Mouse (Mus musculus) megakaryocyte, adult 5-6 weeks (primary cell): ENCODE data around the gene Izumo1r. TPM values are rescaled to one million over a fixed set of nuclear protein-coding genes. Genes with fewer than 3 reads are reported as not detected.

Experiments used
- total RNA-seq, 2 experiments: library from RNA; stranded (forward) in 1 of 2; stranded (reverse) in 1 of 2; fragments of 153-499, 151-499 nt in 1 of 2; fragments of 221-1000, 200-1000 nt in 1 of 2; gene quantifications; 2 replicates each; pipeline versions ENCODE4 v1.2.3 to v1.2.4; 2015 to 2017

The Izumo1r gene
- total RNA-seq, 2 experiments from 2014 or later, result 0.48 TPM; not detected in 1

Other genes starting within 250 kb of the Izumo1r start
- gene Piwil4, start 163.2 kb downstream of the Izumo1r start, total RNA-seq (2015), result 0.09 TPM in 1 of 2 replicates, not detected in the other
- gene Piwil4, start 163.2 kb downstream of the Izumo1r start, total RNA-seq (2017), result not detected in 2 replicates
- gene Fut4, start 151.6 kb downstream of the Izumo1r start, total RNA-seq (2015), result 6.9 and 7.2 TPM in 2 replicates
- 9.5 and 9.6 TPM in 2 replicates for gene Fut4, start 151.6 kb downstream of the Izumo1r start, total RNA-seq (2017)
- 3.4 and 5.6 TPM in 2 replicates for gene 1700012B09Rik, start 132.9 kb downstream of the Izumo1r start, total RNA-seq (2015)
- gene 1700012B09Rik, start 132.9 kb downstream of the Izumo1r start, total RNA-seq (2017), result 1.2 and 1.4 TPM in 2 replicates
- gene Mre11a, start 119.3 kb downstream of the Izumo1r start, total RNA-seq (2015), result 15.1 and 19.1 TPM in 2 replicates
- 42.1 and 49.5 TPM in 2 replicates for gene Mre11a, start 119.3 kb downstream of the Izumo1r start, total RNA-seq (2017)
- gene Ankrd49, start 119.1 kb downstream of the Izumo1r start, total RNA-seq (2015), result 37.1 and 38.4 TPM in 2 replicates
- gene Ankrd49, start 119.1 kb downstream of the Izumo1r start, total RNA-seq (2017), result 36.6 and 46.4 TPM in 2 replicates
- gene Gpr83, start 43.7 kb downstream of the Izumo1r start, total RNA-seq (2015), result not detected in 2 replicates
- gene Gpr83, start 43.7 kb downstream of the Izumo1r start, total RNA-seq (2017), result not detected in 2 replicates
- 13.9 and 15.1 TPM in 2 replicates for gene Panx1, start 141.5 kb upstream of the Izumo1r start, total RNA-seq (2015)
- gene Panx1, start 141.5 kb upstream of the Izumo1r start, total RNA-seq (2017), result 10.2 and 11.5 TPM in 2 replicates
- gene Hephl1, start 208.2 kb upstream of the Izumo1r start, total RNA-seq (2015), result not detected in 2 replicates
- gene Hephl1, start 208.2 kb upstream of the Izumo1r start, total RNA-seq (2017), result not detected in 2 replicates